Mouse (Mus musculus): ENCODE measurements around the gene Dpyd. TPM values are rescaled to one million over a fixed set of nuclear protein-coding genes. Genes with fewer than 3 reads are reported as not detected.
A peak's percentile ranks its signal among the peaks of the same experiment; 100 is the strongest.

Gene Dpyd
- polyA plus RNA-seq, 1 experiment from 2014 or later: 2.9 TPM

GRCm38 (mm10) chr3:119397205-119397604 lies 835.3 kb downstream of the Dpyd start:
- no peaks in the 10 kb centered on the region for H3K36me3 ChIP-seq (ENCODE audit: control insufficient read depth, insufficient read depth, low read length)
- H3K9me3 ChIP-seq (ENCODE audit: control insufficient read depth, low read length): no peaks in the 10 kb centered on the region
- H3K4me2 ChIP-seq: no peak overlapping the region
- ATAC-seq (ENCODE audit: low FRiP score) (no peak), DNase-seq (ENCODE audit: low spot score, missing footprints) (no peak)
- no peak overlapping the region for H3K27ac ChIP-seq (ENCODE audit: low read depth, low read length)
- no peak overlapping the region for H3K4me3 ChIP-seq (ENCODE audit: low read depth, low read length)
- peaks cover 3% of the 10 kb centered on the region; the same call in 1 of the 2 replicates for H3K27me3 ChIP-seq (ENCODE audit: control insufficient read depth, insufficient read depth, low read length)
- no peak overlapping the region for H3K9ac ChIP-seq (ENCODE audit: low read length)
- H3K4me1 ChIP-seq (ENCODE audit: control insufficient read depth, insufficient read depth, low read length): no peaks in the 10 kb centered on the region
- WGBS: 68% methylated on average over 5 of the region's 5 CpGs

GRCm38 (mm10) chr3:119402836-119403728 lies 841.2 kb downstream of the Dpyd start:
- H3K36me3 ChIP-seq (ENCODE audit: control insufficient read depth, insufficient read depth, low read length): no peaks in the 10 kb centered on the region
- no peaks in the 10 kb centered on the region for H3K4me1 ChIP-seq (ENCODE audit: control insufficient read depth, insufficient read depth, low read length)
- no peak for DNase-seq (ENCODE audit: low spot score, missing footprints)
- 79% methylated on average over 7 of the region's 7 CpGs for WGBS
- H3K9me3 ChIP-seq (ENCODE audit: control insufficient read depth, low read length): no peaks in the 10 kb centered on the region
- H3K27ac ChIP-seq (ENCODE audit: low read depth, low read length): no peak overlapping the region
- H3K4me3 ChIP-seq (ENCODE audit: low read depth, low read length): no peak overlapping the region
- ATAC-seq (ENCODE audit: low FRiP score): no peak
- H3K27me3 ChIP-seq (ENCODE audit: control insufficient read depth, insufficient read depth, low read length): no peaks in the 10 kb centered on the region
- no peak overlapping the region for H3K9ac ChIP-seq (ENCODE audit: low read length)
- H3K4me2 ChIP-seq: no peak overlapping the region

GRCm38 (mm10) chr3:119419087-119419709 lies 857.3 kb downstream of the Dpyd start:
- H3K4me2 ChIP-seq: no peak overlapping the region
- no peaks in the 10 kb centered on the region for H3K27me3 ChIP-seq (ENCODE audit: control insufficient read depth, insufficient read depth, low read length)
- H3K9me3 ChIP-seq (ENCODE audit: control insufficient read depth, low read length): no peaks in the 10 kb centered on the region
- no peak overlapping the region for H3K27ac ChIP-seq (ENCODE audit: low read depth, low read length)
- DNase-seq (ENCODE audit: low spot score, missing footprints): no peak
- H3K36me3 ChIP-seq (ENCODE audit: control insufficient read depth, insufficient read depth, low read length): no peaks in the 10 kb centered on the region
- H3K9ac ChIP-seq (ENCODE audit: low read length): no peak overlapping the region
- H3K4me3 ChIP-seq (ENCODE audit: low read depth, low read length): no peak overlapping the region
- H3K4me1 ChIP-seq (ENCODE audit: control insufficient read depth, insufficient read depth, low read length): no peaks in the 10 kb centered on the region
- WGBS: 86% methylated on average over 9 of the region's 9 CpGs
- no peak for ATAC-seq (ENCODE audit: low FRiP score)

GRCm38 (mm10) chr3:119419745-119420144 lies 857.8 kb downstream of the Dpyd start:
- Histone ChIP-seq H3K36me3 (ENCODE audit: control insufficient read depth, insufficient read depth, low read length) (no peaks in the 10 kb centered on the region), H3K9me3 (ENCODE audit: control insufficient read depth, low read length) (no peaks in the 10 kb centered on the region), H3K27me3 (ENCODE audit: control insufficient read depth, insufficient read depth, low read length) (no peaks in the 10 kb centered on the region), H3K4me1 (ENCODE audit: control insufficient read depth, insufficient read depth, low read length) (no peaks in the 10 kb centered on the region), H3K4me2 (no peak overlapping the region), H3K4me3 (ENCODE audit: low read depth, low read length) (no peak overlapping the region), H3K27ac (ENCODE audit: low read depth, low read length) (no peak overlapping the region), H3K9ac (ENCODE audit: low read length) (no peak overlapping the region)
- no peak for ATAC-seq (ENCODE audit: low FRiP score)
- no peak for DNase-seq (ENCODE audit: low spot score, missing footprints)
- WGBS: 89% methylated on average over 2 of the region's 2 CpGs

- Histone ChIP-seq H3K9me3 (ENCODE audit: control insufficient read depth, low read length) (no peaks in the 10 kb centered on the region), H3K4me2 (no peak overlapping the region), H3K4me3 (ENCODE audit: low read depth, low read length) (no peak overlapping the region), H3K36me3 (ENCODE audit: control insufficient read depth, insufficient read depth, low read length) (no peaks in the 10 kb centered on the region), H3K4me1 (ENCODE audit: control insufficient read depth, insufficient read depth, low read length) (no peaks in the 10 kb centered on the region), H3K27ac (ENCODE audit: low read depth, low read length) (no peak overlapping the region), H3K9ac (ENCODE audit: low read length) (no peak overlapping the region), H3K27me3 (ENCODE audit: control insufficient read depth, insufficient read depth, low read length) (no peaks in the 10 kb centered on the region)
- DNase-seq (ENCODE audit: low spot score, missing footprints) (no peak), ATAC-seq (ENCODE audit: low FRiP score) (0 out of 2 replicates have a peak, but pooled peaks have one; percentile 59)
- WGBS: 82% methylated on average over 8 of the region's 8 CpGs
Observed at GRCm38 (mm10) chr3:119431339-119431738, 869.4 kb downstream of the Dpyd start.

GRCm38 (mm10) chr3:119431757-119432156 lies 869.8 kb downstream of the Dpyd start:
- H3K27me3 ChIP-seq (ENCODE audit: control insufficient read depth, insufficient read depth, low read length): no peaks in the 10 kb centered on the region
- no peak overlapping the region for H3K4me2 ChIP-seq
- no peak overlapping the region for H3K9ac ChIP-seq (ENCODE audit: low read length)
- DNase-seq (ENCODE audit: low spot score, missing footprints) (no peak), ATAC-seq (ENCODE audit: low FRiP score) (no peak)
- H3K36me3 ChIP-seq (ENCODE audit: control insufficient read depth, insufficient read depth, low read length): no peaks in the 10 kb centered on the region
- H3K9me3 ChIP-seq (ENCODE audit: control insufficient read depth, low read length): no peaks in the 10 kb centered on the region
- 93% methylated on average over 7 of the region's 7 CpGs for WGBS
- no peak overlapping the region for H3K27ac ChIP-seq (ENCODE audit: low read depth, low read length)
- no peak overlapping the region for H3K4me3 ChIP-seq (ENCODE audit: low read depth, low read length)
- no peaks in the 10 kb centered on the region for H3K4me1 ChIP-seq (ENCODE audit: control insufficient read depth, insufficient read depth, low read length)

- ATAC-seq (ENCODE audit: low FRiP score): no peak
- no peak overlapping the region for H3K4me2 ChIP-seq
Observed at GRCm38 (mm10) chr3:119447559-119447958, 885.6 kb downstream of the Dpyd start.

GRCm38 (mm10) chr3:119464073-119464472 lies 902.1 kb downstream of the Dpyd start:
- no peak for DNase-seq (ENCODE audit: low spot score, missing footprints)
- Histone ChIP-seq H3K27me3 (ENCODE audit: control insufficient read depth, insufficient read depth, low read length) (peaks cover 6% of the 10 kb centered on the region), H3K4me3 (ENCODE audit: low read depth, low read length) (no peak overlapping the region), H3K4me2 (no peak overlapping the region), H3K36me3 (ENCODE audit: control insufficient read depth, insufficient read depth, low read length) (no peaks in the 10 kb centered on the region), H3K4me1 (ENCODE audit: control insufficient read depth, insufficient read depth, low read length) (peaks cover 9% of the 10 kb centered on the region), H3K27ac (ENCODE audit: low read depth, low read length) (no peak overlapping the region), H3K9me3 (ENCODE audit: control insufficient read depth, low read length) (no peaks in the 10 kb centered on the region), H3K9ac (ENCODE audit: low read length) (no peak overlapping the region)
- 34% methylated on average over 2 of the region's 2 CpGs for WGBS
- peak; percentile 80 for ATAC-seq (ENCODE audit: low FRiP score)

More at GRCm38 (mm10) chr3:119447559-119447958, 885.6 kb downstream of the Dpyd start:
- no peak for DNase-seq (ENCODE audit: low spot score, missing footprints)
- 92% methylated on average over 2 of the region's 2 CpGs for WGBS
- no peaks in the 10 kb centered on the region for H3K27me3 ChIP-seq (ENCODE audit: control insufficient read depth, insufficient read depth, low read length)
- no peaks in the 10 kb centered on the region for H3K9me3 ChIP-seq (ENCODE audit: control insufficient read depth, low read length)
- H3K4me3 ChIP-seq (ENCODE audit: low read depth, low read length): no peak overlapping the region
- H3K4me1 ChIP-seq (ENCODE audit: control insufficient read depth, insufficient read depth, low read length): no peaks in the 10 kb centered on the region
- no peak overlapping the region for H3K9ac ChIP-seq (ENCODE audit: low read length)
- H3K36me3 ChIP-seq (ENCODE audit: control insufficient read depth, insufficient read depth, low read length): no peaks in the 10 kb centered on the region
- H3K27ac ChIP-seq (ENCODE audit: low read depth, low read length): no peak overlapping the region

- Histone ChIP-seq H3K27ac (ENCODE audit: low read depth, low read length) (no peak overlapping the region), H3K4me1 (ENCODE audit: control insufficient read depth, insufficient read depth, low read length) (peaks cover 9% of the 10 kb centered on the region), H3K36me3 (ENCODE audit: control insufficient read depth, insufficient read depth, low read length) (no peaks in the 10 kb centered on the region), H3K9ac (ENCODE audit: low read length) (no peak overlapping the region), H3K4me2 (no peak overlapping the region), H3K4me3 (ENCODE audit: low read depth, low read length) (no peak overlapping the region), H3K9me3 (ENCODE audit: control insufficient read depth, low read length) (no peaks in the 10 kb centered on the region), H3K27me3 (ENCODE audit: control insufficient read depth, insufficient read depth, low read length) (peaks cover 6% of the 10 kb centered on the region)
- DNase-seq (ENCODE audit: low spot score, missing footprints) (peak; percentile 88), ATAC-seq (ENCODE audit: low FRiP score) (peak; percentile 93)
- 20% methylated on average over 1 of the region's 1 CpGs for WGBS
Observed at GRCm38 (mm10) chr3:119464479-119464878, 902.5 kb downstream of the Dpyd start.

Measured in midbrain, embryonic 11.5 days (tissue).